Mouse (Mus musculus) kidney, adult 2 months (tissue): ENCODE measurements around the gene Spata33. TPM values are rescaled to one million over a fixed set of nuclear protein-coding genes. Genes with fewer than 3 reads are reported as not detected.
"Not testable (repeated sequence)": the region's sequence is repeated elsewhere in the genome, so short reads cannot be mapped to it uniquely, and the experiment has no call there.

Experiments used
- DNase-seq: peaks from one replicate; pipeline ENCODE4 v3.0.0; 2021
- H3K27ac ChIP-seq: fragments of 200-500 bp; 2 replicates; pipeline ENCODE4 v1.5.1; 2012; ENCODE audit warnings: low read depth, low read length, control low read depth, inconsistent platforms; ENCODE audit not compliant: insufficient read depth
- H3K27me3 ChIP-seq: fragments of 200-500 bp; replicated peaks from 2 replicates; pipeline ENCODE4 v1.6.1; 2012; ENCODE audit warnings: mild to moderate bottlenecking, moderate library complexity, low read length, inconsistent platforms; ENCODE audit not compliant: control insufficient read depth, insufficient read depth
- H3K36me3 ChIP-seq: fragments of 200-500 bp; 2 replicates; pipeline ENCODE4 v1.6.1; 2012; ENCODE audit warnings: mild to moderate bottlenecking, moderate library complexity, low read length, inconsistent platforms; ENCODE audit not compliant: control insufficient read depth, insufficient read depth
- H3K4me1 ChIP-seq: fragments of 200-500 bp; 2 replicates; pipeline ENCODE4 v1.6.1; 2011; ENCODE audit warnings: low read length; ENCODE audit not compliant: control insufficient read depth, insufficient read depth
- H3K4me3 ChIP-seq: fragments of 200-500 bp; 2 replicates; pipeline ENCODE4 v1.5.1; 2011; ENCODE audit warnings: mild to moderate bottlenecking, low read depth, low read length, control low read depth; ENCODE audit not compliant: insufficient read depth
- CTCF ChIP-seq: fragments of 200-500 bp; conservative IDR thresholded peaks from 2 replicates; pipeline ENCODE4 v1.5.1; 2011; ENCODE audit warnings: low read depth, mild to moderate bottlenecking, control low read depth, low read length, moderate library complexity, mixed read lengths; ENCODE audit not compliant: insufficient read depth, insufficient read length
- POLR2A ChIP-seq: fragments of 200-500 bp; IDR thresholded peaks from one replicate; pipeline ENCODE4 v1.6.1; 2011; ENCODE audit warnings: low read depth, low read length, control low read depth
- WGBS: fragments of 180-500 bp; shearing (Covaris S2); methylation state at CpG from one replicate; pipeline ENCODE4 v1.1.7; 2018; 5-methylcytosine and 5-hydroxymethylcytosine counted together
- polyA plus RNA-seq: library from polyadenylated mRNA; depleted of rRNA; stranded (reverse); fragments of >200 nt; gene quantifications from 2 replicates; pipeline ENCODE4 v1.2.3, GENCODE M21; 2012

Spata33 gene
- polyA plus RNA-seq, 1 experiment = 4.6 TPM

- Histone ChIP-seq H3K4me3 (peak overlapping the region; percentile 63), H3K27me3 (no peaks in the 10 kb centered on the region), H3K36me3 (no peaks in the 10 kb centered on the region; the same call in 1 of the 2 replicates), H3K27ac (peak overlapping the region; percentile 21; the same call in 1 of the 2 replicates), H3K4me1 (peaks cover 12% of the 10 kb centered on the region; the same call in 1 of the 2 replicates)
- TF ChIP-seq CTCF (no peak), POLR2A (no peak)
- 9% methylated on average over 22 of the region's 22 CpGs for WGBS
- DNase-seq = no peak
Observed at GRCm38 (mm10) chr8:123213118-123213772, 613 bp downstream of the Spata33 start.

- Histone ChIP-seq H3K36me3 (no peaks in the 10 kb centered on the region), H3K4me3 (no peak overlapping the region), H3K4me1 (peaks cover 12% of the 10 kb centered on the region; the same call in 1 of the 2 replicates), H3K27me3 (no peaks in the 10 kb centered on the region), H3K27ac (no peak overlapping the region)
- 64% methylated on average over 3 of the region's 3 CpGs for WGBS
- no peak for DNase-seq
- no peak for TF ChIP-seq POLR2A
- no peak for TF ChIP-seq CTCF
Observed at GRCm38 (mm10) chr8:123215430-123215829, 2.8 kb downstream of the Spata33 start.

- WGBS = 34% methylated on average over 1 of the region's 1 CpGs
- Histone ChIP-seq H3K4me1 (peaks cover 8% of the 10 kb centered on the region; the same call in 1 of the 2 replicates), H3K36me3 (no peaks in the 10 kb centered on the region), H3K27me3 (no peaks in the 10 kb centered on the region), H3K4me3 (no peak overlapping the region), H3K27ac (no peak overlapping the region)
- no peak for DNase-seq
- no peak for TF ChIP-seq CTCF
- no peak for TF ChIP-seq POLR2A
Observed at GRCm38 (mm10) chr8:123220917-123221316, 8.3 kb downstream of the Spata33 start.

GRCm38 (mm10) chr8:123224278-123225266, 11.9 kb downstream of the Spata33 start, which contains the start of gene Cdk10:
TSS of gene Cdk10 (plus strand) at chr8:123224842.
- 1% methylated on average over 59 of the region's 59 CpGs for WGBS
- H3K4me3 ChIP-seq = peak within 1 kb of the TSS; percentile 81
- no peaks in the 10 kb centered on the region for H3K27me3 ChIP-seq
- DNase-seq = peak; percentile 96
- H3K36me3 ChIP-seq = no peaks in the 10 kb centered on the region
- H3K27ac ChIP-seq = peak within 1 kb of the TSS; percentile 91
- peaks cover 8% of the 10 kb centered on the region; the same call in 1 of the 2 replicates for H3K4me1 ChIP-seq
- TF ChIP-seq CTCF (0 out of 2 replicates have a peak, but pooled peaks have one; percentile 12), POLR2A (peak; percentile 96)

GRCm38 (mm10) chr8:123228416-123228815, 15.8 kb downstream of the Spata33 start:
- peaks cover 8% of the 10 kb centered on the region; the same call in 1 of the 2 replicates for H3K4me1 ChIP-seq
- no peak overlapping the region for H3K27ac ChIP-seq
- no peaks in the 10 kb centered on the region for H3K27me3 ChIP-seq
- no peaks in the 10 kb centered on the region for H3K36me3 ChIP-seq
- 97% methylated on average over 1 of the region's 1 CpGs for WGBS
- TF ChIP-seq CTCF (no peak), POLR2A (no peak)
- H3K4me3 ChIP-seq = no peak overlapping the region
- DNase-seq = no peak

- 83% methylated on average over 11 of the region's 11 CpGs for WGBS
- not testable (repeated sequence) for H3K4me1 ChIP-seq, H3K27me3 ChIP-seq, H3K36me3 ChIP-seq, H3K4me3 ChIP-seq, DNase-seq, H3K27ac ChIP-seq
Observed at GRCm38 (mm10) chr8:123230326-123230725, 17.7 kb downstream of the Spata33 start.

GRCm38 (mm10) chr8:123231742-123232141, 19.1 kb downstream of the Spata33 start:
- peaks cover 4% of the 10 kb centered on the region for H3K4me1 ChIP-seq
- H3K27me3 ChIP-seq = no peaks in the 10 kb centered on the region
- peak; percentile 23 for DNase-seq
- H3K4me3 ChIP-seq = no peak overlapping the region
- no peaks in the 10 kb centered on the region for H3K36me3 ChIP-seq
- no peak overlapping the region for H3K27ac ChIP-seq
- TF ChIP-seq CTCF = peak; percentile 38
- TF ChIP-seq POLR2A = no peak
- 46% methylated on average over 5 of the region's 5 CpGs for whole genome bisulfite sequencing
